Mouse (Mus musculus) right cerebral cortex, adult 18-20 months (tissue): Measurements from ENCODE around the gene Mrgpre.

Source experiments
- DNase-seq: peaks from one replicate; pipeline ENCODE4 v3.0.0; 2022; ENCODE audit warnings: mixed read lengths

Mrgpre gene

GRCm38 (mm10) chr7:143776137-143776536 is 8.2 kb downstream of the Mrgpre start:
- no peak for DNase-seq

GRCm38 (mm10) chr7:143769461-143769860 is 14.8 kb downstream of the Mrgpre start:
- DNase-seq, result no peak

GRCm38 (mm10) chr7:143768267-143768666 is 16.0 kb downstream of the Mrgpre start:
- no peak for DNase-seq

DNA sequence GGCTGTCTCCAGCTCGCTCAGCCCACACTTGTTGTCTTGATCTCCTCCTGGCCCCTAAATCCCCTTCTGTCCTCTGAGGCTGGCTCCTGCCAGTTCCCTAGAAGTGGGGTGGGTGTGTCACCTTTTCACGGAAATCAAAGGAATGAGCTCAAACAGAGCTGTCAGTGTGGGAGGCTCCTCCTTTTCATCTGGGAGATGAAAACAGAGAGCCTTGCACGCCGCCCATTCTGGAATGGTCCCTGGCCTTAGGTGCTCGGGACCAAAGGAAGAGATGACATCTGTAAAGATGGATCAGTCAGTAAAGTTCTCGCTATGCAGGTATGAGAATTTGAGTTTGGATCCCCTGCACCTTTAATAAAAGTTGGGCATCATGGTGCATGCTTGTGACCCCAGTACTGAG is 17.4 kb downstream of the Mrgpre start, which contains the start of gene Mrgprg:
Mrgprg (minus strand) TSS at position 101 of the 400 bp plus-strand sequence.
- DNase-seq, result no peak

DNA sequence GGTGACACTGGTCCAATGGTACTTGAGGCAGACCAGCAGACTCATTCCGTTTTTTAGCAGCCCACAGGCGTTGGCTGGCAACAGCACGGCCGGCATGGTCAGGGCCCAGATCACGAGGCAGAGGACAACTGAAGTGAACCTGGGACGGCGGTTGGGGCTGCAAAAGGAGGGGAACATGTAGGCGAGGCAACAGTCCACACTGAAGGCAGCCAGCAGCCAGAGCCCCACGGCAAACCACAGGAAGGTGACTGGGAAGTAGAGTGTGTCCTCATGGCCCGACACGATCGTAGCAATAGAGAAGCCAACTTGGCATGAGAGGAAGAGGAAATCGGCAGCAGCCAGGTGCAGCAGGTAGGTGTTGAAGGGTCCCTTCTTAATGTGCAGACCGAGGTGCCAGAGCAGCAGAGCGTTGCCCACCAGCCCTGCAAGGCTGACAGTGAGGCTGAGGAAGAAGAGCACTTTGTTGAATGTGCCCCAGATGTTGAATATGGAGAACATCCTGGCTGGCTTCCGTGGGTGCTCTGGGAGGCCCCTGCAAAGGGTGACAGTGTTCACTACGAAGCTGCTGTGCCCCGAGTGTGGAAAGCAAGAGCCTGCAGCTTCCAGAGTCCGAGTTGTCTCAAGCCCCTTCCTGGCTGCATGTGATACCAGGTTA is 19.3 kb downstream of the Mrgpre start:
- DNase-seq, result no peak

DNA sequence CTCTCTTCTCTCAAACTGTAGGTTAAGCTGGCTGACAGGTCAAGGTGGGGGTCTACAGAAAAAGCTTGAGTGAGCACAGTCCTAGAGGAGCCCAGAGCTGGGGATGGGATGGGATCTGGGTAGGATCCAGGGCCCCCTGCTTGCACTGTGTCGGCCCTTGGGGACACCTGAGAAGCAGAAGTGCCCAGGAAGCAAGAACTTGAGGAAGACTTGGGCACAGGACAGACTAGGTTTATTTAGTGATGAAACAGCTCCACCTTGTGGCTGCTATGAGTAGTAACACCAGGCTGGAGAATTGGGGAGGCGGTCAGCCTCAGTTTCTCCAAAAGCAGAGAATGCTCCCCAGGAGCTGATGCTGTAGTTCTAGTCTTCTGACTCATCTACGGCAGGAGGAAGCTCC is 20.5 kb downstream of the Mrgpre start:
- no peak for DNase-seq

- DNase-seq, result no peak
Observed at GRCm38 (mm10) chr7:143758956-143759355, 25.3 kb downstream of the Mrgpre start.

GRCm38 (mm10) chr7:143757696-143758095 is 26.6 kb downstream of the Mrgpre start:
- DNase-seq, result no peak

DNA sequence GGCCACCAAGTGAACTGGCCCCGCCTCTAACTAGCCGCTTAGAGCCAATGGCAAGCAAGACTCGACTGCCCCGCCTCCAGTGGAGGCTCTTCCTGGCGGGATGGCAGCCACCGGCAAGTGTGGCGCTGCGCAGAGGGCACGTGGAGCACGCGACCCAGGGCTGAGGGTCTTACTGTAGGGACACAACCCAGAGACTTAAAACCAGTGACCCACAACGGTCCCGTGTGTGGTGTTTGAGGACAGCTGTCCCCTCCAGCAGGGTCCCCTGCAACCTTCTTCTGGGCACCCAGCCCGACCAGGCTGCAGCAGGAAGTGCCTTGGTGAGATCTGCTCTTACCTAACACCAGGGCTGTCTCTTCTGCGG is 27.3 kb downstream of the Mrgpre start:
- DNase-seq, result peak; percentile 82

DNA sequence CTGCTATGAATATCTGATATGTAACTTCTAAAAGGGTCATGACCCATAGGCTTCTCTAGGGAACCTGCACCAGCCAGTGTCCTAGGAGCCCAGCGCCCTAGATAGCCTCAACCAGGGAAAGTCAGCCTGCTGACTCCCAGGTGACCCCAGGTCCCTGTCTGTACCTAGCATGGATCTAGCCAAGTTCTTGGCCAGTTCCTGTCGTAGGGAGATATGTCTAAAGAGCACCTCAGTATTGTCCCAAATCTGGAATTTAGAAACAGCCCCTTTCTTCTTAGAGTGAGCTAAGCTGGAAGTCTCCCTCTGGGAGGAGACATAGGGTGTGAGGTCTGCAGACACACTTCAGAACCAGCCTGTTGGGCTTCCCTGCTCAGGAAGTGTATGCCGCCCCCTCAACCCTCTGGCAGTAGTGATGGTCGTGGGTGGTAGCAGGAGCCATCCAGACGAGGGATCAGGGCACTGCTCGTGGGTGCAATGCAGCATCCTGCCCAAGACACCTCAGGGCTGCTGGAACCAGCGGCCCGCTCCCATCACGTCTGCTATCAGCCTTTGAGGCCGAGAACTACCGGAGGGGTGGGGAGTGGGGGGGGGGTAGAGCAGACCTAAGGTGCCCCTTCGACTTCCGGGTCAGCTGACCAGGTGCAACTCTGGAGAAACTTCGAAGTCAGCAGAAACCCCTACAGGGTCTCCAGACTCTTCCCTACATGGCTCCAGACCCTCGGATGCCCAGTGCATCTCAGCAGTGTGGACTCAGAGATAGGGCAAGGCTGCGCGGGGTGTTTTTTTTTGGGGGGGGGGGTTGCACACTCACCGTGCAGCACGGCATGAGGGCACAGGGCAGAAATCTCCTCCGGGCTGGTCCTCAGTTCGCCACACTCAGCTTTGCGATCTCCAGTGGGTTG is 27.9 kb downstream of the Mrgpre start, which contains the start of gene Osbpl5:
Osbpl5 (minus strand) TSS at position 861 of the 902 bp plus-strand sequence.
- DNase-seq, result peak; percentile 79

DNA sequence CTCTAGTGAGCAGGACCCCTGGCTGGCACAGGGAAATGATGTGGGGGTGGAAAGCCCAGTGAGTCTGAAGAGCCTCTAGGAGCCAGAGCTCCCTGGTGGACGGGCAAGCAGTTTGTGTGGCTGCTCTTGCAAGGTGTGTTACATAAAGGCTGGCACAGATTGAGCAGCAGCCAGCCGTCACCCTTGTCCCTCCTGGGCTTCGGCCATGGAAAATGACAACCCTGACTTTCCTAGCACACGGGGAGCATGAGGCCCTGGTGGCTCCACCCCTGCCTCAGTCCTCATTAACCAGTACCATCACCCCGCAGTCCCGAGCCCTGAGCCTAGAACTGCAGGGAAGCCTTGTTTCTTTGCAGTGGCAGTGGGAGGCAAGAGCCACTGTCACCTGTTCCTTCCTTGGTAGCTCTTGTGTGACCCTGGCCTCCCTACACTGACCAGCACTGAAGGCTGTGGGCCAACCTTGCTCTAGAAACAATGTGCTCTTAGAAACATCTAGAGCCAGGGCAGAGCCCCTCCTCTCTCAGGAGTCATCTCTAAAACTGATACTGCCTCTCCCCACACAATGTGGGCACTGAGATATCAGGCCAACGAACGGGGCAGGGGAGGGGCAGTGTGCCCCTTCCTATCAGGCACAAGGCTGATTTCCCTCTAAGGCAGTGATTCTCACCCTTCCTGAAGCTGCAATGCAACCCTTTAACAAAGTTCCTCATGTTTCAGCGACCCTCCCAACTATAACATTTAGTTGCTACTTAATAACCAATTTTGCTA is 28.8 kb downstream of the Mrgpre start:
- DNase-seq, result no peak

DNA sequence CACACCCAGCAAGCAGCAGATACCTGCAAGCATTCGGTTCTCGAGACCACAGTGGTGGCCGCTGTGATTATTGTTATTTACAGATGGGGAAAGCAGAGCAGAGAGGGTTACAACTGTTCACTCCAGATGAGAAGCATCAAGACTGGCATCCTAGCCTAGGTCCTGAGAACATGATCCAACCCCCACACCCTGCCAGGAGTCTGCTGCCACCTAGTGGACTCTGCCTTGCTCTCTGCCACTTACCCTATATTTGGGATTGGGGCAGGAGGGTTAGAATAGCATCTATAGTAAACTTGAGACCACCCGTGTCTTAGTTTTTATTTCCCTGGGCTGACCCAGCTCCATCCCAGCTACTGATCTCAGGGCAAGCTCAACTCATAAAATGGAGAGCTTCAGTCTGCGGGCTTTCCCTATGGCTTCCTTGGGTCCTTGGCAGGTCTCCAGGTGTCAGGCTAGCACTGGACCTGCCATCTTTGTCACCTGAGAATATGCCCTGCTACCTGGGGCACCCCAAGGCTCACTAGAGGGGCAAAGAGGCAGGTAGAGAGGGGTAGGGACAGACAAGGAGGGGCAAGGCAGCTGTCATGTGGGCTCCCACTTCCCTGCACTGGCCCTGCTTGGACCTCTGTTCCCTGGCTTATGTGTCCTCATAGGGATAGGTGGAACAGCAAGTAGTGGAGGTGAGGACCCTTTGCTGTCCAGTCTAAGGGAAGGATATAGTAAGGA is 30.1 kb downstream of the Mrgpre start:
- DNase-seq, result peak; percentile 62

DNA sequence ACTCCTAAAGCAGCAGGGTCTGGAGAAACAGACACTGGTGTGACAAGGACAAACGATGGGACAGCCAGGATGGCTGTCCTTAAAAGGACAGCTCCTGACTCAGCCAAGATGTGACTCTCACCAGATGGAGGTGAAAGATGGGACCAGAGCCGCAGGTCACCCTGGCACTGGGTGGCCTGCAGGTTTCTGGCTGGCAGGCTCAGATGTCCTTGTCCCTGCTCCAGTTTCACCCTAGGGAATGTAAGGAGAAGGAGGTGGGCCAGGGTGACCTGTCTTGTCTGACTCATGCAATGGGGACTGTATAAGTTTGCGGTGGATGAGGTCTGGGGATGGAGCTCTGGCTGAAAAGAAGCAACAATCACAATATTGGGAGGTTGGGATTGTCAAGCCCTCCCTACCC is 31.7 kb downstream of the Mrgpre start:
- DNase-seq, result no peak

DNA sequence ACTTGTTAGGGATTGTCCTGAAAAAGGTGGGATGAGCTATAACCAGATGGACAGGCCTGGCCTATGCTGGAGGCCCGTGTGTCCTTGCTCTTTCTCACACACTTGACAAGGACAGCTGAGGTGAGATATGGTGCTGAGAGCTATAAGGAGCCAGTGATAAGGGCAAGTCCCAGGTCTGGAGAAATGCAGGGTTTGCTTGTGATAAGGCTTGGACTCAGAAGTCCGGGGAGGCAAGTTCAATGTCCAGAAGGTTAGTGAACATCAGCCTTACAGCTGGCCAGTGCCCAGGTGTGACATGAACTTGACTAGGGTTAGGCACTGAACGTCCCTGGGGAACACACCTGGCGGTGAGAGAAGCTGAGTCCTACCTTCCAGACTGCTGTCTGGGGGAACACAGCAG is 32.2 kb downstream of the Mrgpre start:
- DNase-seq, result no peak

DNA sequence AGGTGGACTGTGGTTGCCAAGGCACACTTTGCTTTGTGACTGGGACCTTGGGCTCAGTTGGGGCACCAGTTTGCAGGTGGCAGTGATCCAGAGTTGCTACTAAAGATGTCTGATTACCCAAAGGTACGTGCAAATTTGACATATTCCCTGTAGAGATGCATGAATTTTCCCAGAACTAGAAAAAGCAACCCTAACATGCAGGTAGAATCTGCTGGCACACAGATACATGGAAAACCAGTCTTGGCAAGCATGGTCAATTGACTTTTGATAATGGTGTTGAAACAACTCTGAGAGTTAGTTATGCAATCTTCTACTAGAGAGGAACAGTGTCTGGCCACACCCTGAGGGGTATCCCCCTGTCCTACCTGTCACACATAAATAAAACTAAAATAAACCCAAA is 32.9 kb downstream of the Mrgpre start:
- no peak for DNase-seq

- DNase-seq, result no peak
Observed at GRCm38 (mm10) chr7:143749045-143749444, 35.3 kb downstream of the Mrgpre start.

DNA sequence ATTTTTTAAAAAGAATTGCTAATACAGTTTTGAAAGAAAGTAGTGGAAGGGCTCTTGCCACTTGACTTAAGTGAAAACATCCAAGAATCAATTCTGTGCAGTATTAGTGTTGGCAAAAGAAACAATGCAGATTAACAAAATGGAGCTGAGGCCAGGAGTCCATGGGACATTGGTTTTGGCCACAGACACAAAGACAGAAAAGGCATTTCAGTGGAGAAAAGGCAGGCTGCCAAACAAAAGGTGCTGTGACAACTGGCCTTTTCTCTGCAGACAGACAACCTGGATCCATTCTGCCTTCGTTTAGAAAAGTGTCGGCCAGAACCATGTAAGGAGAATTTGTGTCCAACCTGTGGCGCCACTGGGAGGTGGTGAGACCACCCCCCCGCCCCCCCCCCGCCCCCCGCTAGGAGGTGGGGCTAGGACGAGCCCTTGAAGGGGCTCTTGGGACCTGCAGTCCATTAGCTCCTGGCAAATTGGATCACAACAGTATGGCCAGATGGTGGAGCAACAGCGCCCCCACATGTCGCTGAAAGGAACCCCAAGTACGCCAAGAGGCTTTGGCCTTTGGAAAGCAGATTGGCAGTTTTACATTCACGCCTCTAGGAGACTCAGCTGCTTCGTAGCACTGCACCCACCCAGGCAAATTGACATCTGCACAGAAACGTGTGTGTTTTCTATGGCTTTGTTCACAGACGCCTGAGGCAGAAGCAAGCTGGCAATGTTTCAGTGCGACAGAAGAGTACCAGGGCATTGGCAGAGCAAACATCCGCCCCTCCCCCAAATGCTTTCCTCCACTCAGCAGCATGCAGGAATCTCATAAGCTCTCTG is 36.0 kb downstream of the Mrgpre start:
- DNase-seq, result peak; percentile 88

- no peak for DNase-seq
Observed at GRCm38 (mm10) chr7:143740653-143741052, 43.6 kb downstream of the Mrgpre start.

DNA sequence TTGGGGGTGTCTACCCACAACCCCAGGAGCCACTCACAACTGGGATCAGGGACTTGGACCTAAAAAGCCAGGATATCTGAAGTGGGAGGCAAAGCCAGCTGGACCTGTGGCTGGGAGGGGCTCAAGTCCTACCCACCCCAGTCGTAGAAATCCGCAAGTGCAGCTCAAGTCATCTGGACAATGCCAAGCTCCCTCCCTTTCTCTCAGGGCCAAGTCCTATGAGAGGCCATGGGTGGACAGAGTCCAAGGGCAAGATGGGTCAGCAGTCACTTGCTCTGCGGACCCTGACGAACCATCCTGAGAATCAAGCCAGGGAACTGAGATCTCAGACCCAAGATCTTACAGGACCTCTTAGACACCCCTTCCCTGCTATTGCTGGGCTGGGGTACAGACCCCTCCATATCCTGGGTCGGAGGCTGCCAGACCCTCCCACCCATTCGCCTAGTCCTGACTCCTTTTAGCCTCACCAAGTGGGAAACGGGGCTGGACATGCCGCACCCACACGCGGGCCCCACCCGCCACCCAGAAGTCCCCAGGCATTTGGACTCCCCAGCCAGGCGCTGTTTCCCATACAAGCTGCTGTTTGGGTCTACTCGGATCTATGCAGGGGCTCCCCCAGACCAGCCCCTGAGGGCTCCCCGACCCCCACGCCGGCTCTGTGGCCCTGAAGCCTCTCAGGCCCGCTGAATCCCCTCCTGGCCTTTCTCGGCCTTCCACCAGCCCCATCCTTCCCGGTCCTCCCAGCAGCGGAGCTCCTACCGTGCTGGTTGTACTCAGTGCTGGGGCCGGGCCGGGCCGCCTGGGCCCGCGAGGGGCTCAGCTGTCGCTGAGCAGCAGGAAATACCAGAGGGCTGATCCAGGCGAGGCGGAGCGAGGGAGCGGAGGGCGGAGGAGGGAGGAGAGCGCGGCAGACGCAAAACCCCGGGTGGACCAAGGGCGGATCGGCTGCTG is 44.5 kb downstream of the Mrgpre start:
- DNase-seq, result peak; percentile 83

GRCm38 (mm10) chr7:143738601-143739006 is 45.7 kb downstream of the Mrgpre start:
- DNase-seq, result peak; percentile 25
